Mouse (Mus musculus) lung, postnatal 0 days (tissue): ENCODE results near the gene Nf2. TPM values are rescaled to one million over a fixed set of nuclear protein-coding genes. Genes with fewer than 3 reads are reported as not detected.

ENCODE experiments used
- ATAC-seq: fragments of 200-750 bp; cut with Nextera tagmentation; 2 replicates; pipeline ENCODE4 v1.8.0; 2017; ENCODE audit warnings: moderate library complexity
- DNase-seq: peaks from one replicate; pipeline ENCODE4 v3.0.0-alpha.2; 2016; ENCODE audit warnings: low spot score
- H3K27ac ChIP-seq: fragments of 300-500 bp; sonication (generic); 2 replicates; pipeline ENCODE4 v1.5.1; 2014; ENCODE audit warnings: antibody characterized with exemption, mild to moderate bottlenecking, low read length, mixed read lengths
- H3K27me3 ChIP-seq: fragments of 300-500 bp; sonication (generic); replicated peaks from 2 replicates; pipeline ENCODE4 v1.6.1; 2014; ENCODE audit warnings: low read length, mixed read lengths; ENCODE audit not compliant: insufficient read depth
- H3K36me3 ChIP-seq: fragments of 300-500 bp; sonication (generic); 2 replicates; pipeline ENCODE4 v1.6.1; 2014; ENCODE audit warnings: low read length, mixed read lengths; ENCODE audit not compliant: insufficient read depth
- H3K4me1 ChIP-seq: fragments of 300-500 bp; sonication (generic); 2 replicates; pipeline ENCODE4 v1.6.1; 2014; ENCODE audit warnings: antibody characterized with exemption, low read depth, low read length, mixed read lengths; ENCODE audit not compliant: insufficient read depth
- H3K4me2 ChIP-seq: fragments of 300-500 bp; sonication (generic); replicated peaks from 2 replicates; pipeline ENCODE4 v1.6.1; 2014; ENCODE audit warnings: low read depth, mild to moderate bottlenecking, low read length, moderate library complexity, mixed read lengths
- H3K4me3 ChIP-seq: fragments of 300-500 bp; sonication (generic); 2 replicates; pipeline ENCODE4 v1.5.1; 2014; ENCODE audit warnings: low read depth, low read length
- H3K9ac ChIP-seq: fragments of 300-500 bp; sonication (generic); replicated peaks from 2 replicates; pipeline ENCODE4 v1.6.1; 2014; ENCODE audit warnings: low read depth, mild to moderate bottlenecking
- H3K9me3 ChIP-seq: fragments of 300-500 bp; sonication (generic); 2 replicates; pipeline ENCODE4 v1.6.1; 2016; ENCODE audit warnings: low read length, mixed read lengths
- CTCF ChIP-seq: IDR thresholded peaks from 2 replicates; pipeline ENCODE4 v1.5.1; 2016; ENCODE audit warnings: antibody characterized with exemption, mild to moderate bottlenecking
- EP300 ChIP-seq: IDR thresholded peaks from 2 replicates; pipeline ENCODE4 v1.6.1; 2016; ENCODE audit warnings: antibody characterized with exemption, mild to moderate bottlenecking, control low read depth
- WGBS: fragments of 180-500 bp; shearing (Covaris S2); extraction: QIAGEN DNeasy Blood & Tissue Kit; methylation state at CpG from one replicate; pipeline ENCODE4 v1.1.7; 2014; 5-methylcytosine and 5-hydroxymethylcytosine counted together
- polyA plus RNA-seq: library from polyadenylated mRNA; unstranded; fragments of >200 nt; fragmentation: Nextera tagmentation; extraction: Ambion mirVana; gene quantifications from 2 replicates; pipeline ENCODE4 v1.2.1, GENCODE M21; 2015

Gene Nf2
- polyA plus RNA-seq, 1 experiment from 2014 or later: 19.6 TPM

GRCm38 (mm10) chr11:4881087-4881486 lies 31.8 kb upstream of the Nf2 start:
- no peaks in the 10 kb centered on the region for H3K27me3 ChIP-seq
- no peaks in the 10 kb centered on the region for H3K9me3 ChIP-seq
- 66% methylated on average over 4 of the region's 4 CpGs for WGBS
- no peaks in the 10 kb centered on the region for H3K36me3 ChIP-seq
- H3K4me2 ChIP-seq: no peak overlapping the region
- DNase-seq: no peak
- no peaks in the 10 kb centered on the region for H3K4me1 ChIP-seq
- no peak overlapping the region for H3K9ac ChIP-seq
- H3K4me3 ChIP-seq: no peak overlapping the region
- ATAC-seq: no peak
- no peak for TF ChIP-seq EP300
- TF ChIP-seq CTCF: no peak
- no peak overlapping the region for H3K27ac ChIP-seq

GRCm38 (mm10) chr11:4874551-4874950 lies 25.2 kb upstream of the Nf2 start:
- Histone ChIP-seq H3K4me2 (peak overlapping the region; percentile 69), H3K27ac (no peak overlapping the region), H3K9ac (no peak overlapping the region), H3K4me1 (no peaks in the 10 kb centered on the region; the same call in 1 of the 2 replicates), H3K36me3 (no peaks in the 10 kb centered on the region), H3K9me3 (no peaks in the 10 kb centered on the region), H3K4me3 (peak overlapping the region; percentile 41; the same call in 1 of the 2 replicates), H3K27me3 (no peaks in the 10 kb centered on the region)
- DNase-seq: no peak
- ATAC-seq: peak; percentile 50
- no peak for TF ChIP-seq EP300
- TF ChIP-seq CTCF: no peak
- 7% methylated on average over 10 of the region's 10 CpGs for WGBS

- WGBS: under 1% methylated on average over 30 of the region's 30 CpGs
- peak within 1 kb of the TSS; percentile 41 for H3K4me3 ChIP-seq
- no peak within 1 kb of the TSS for H3K9ac ChIP-seq
- ATAC-seq (peak; percentile 85), DNase-seq (peak; percentile 80)
- no peaks in the 10 kb centered on the region for H3K36me3 ChIP-seq
- H3K4me1 ChIP-seq: no peaks in the 10 kb centered on the region; the same call in 1 of the 2 replicates
- H3K27me3 ChIP-seq: no peaks in the 10 kb centered on the region
- H3K9me3 ChIP-seq: no peaks in the 10 kb centered on the region
- TF ChIP-seq EP300 (no peak), CTCF (no peak)
- H3K27ac ChIP-seq: no peak within 1 kb of the TSS
- H3K4me2 ChIP-seq: peak within 1 kb of the TSS; percentile 69
These were observed 24.6 kb upstream of the Nf2 start, which contains the start of gene Nipsnap1 for GRCm38 (mm10) chr11:4873755-4874475. Gene Nipsnap1, plus strand, starts transcription at chr11:4873951.

- ATAC-seq (no peak), DNase-seq (peak; percentile 84)
- Histone ChIP-seq H3K4me3 (no peak overlapping the region), H3K4me2 (no peak overlapping the region), H3K9ac (no peak overlapping the region), H3K9me3 (no peaks in the 10 kb centered on the region), H3K36me3 (no peaks in the 10 kb centered on the region), H3K27ac (no peak overlapping the region), H3K27me3 (no peaks in the 10 kb centered on the region), H3K4me1 (no peaks in the 10 kb centered on the region)
- 29% methylated on average over 10 of the region's 10 CpGs for WGBS
- TF ChIP-seq EP300: no peak
- TF ChIP-seq CTCF: peak; percentile 89
These were observed 16.4 kb upstream of the Nf2 start for GRCm38 (mm10) chr11:4865645-4866251.

GRCm38 (mm10) chr11:4862730-4863129 lies 13.4 kb upstream of the Nf2 start:
- TF ChIP-seq EP300 (no peak), CTCF (no peak)
- no peaks in the 10 kb centered on the region for H3K9me3 ChIP-seq
- H3K27ac ChIP-seq: no peak overlapping the region
- WGBS: 100% methylated on average over 1 of the region's 1 CpGs
- no peaks in the 10 kb centered on the region for H3K4me1 ChIP-seq
- ATAC-seq (no peak), DNase-seq (no peak)
- no peak overlapping the region for H3K9ac ChIP-seq
- no peaks in the 10 kb centered on the region for H3K36me3 ChIP-seq
- no peak overlapping the region for H3K4me2 ChIP-seq
- no peak overlapping the region for H3K4me3 ChIP-seq
- H3K27me3 ChIP-seq: no peaks in the 10 kb centered on the region

- Histone ChIP-seq H3K4me3 (no peak overlapping the region), H3K4me2 (no peak overlapping the region), H3K36me3 (no peaks in the 10 kb centered on the region), H3K9ac (no peak overlapping the region), H3K4me1 (no peaks in the 10 kb centered on the region), H3K9me3 (no peaks in the 10 kb centered on the region), H3K27me3 (no peaks in the 10 kb centered on the region), H3K27ac (no peak overlapping the region)
- TF ChIP-seq EP300 (no peak), CTCF (no peak)
- ATAC-seq (no peak), DNase-seq (no peak)
- WGBS: 50% methylated on average over 11 of the region's 11 CpGs
These were observed 12.7 kb upstream of the Nf2 start for GRCm38 (mm10) chr11:4861816-4862604.
